Mouse (Mus musculus): ENCODE data around the gene Ptgdr2. TPM values are rescaled to one million over a fixed set of nuclear protein-coding genes. Genes with fewer than 3 reads are reported as not detected.

Ptgdr2 gene
- polyA plus RNA-seq, 1 experiment from 2014 or later: 0.09 TPM

- Histone ChIP-seq H3K9me3 (no peaks in the 10 kb centered on the region), H3K4me1 (peaks cover 5% of the 10 kb centered on the region; the same call in 1 of the 2 replicates), H3K27ac (replicated peaks) (no peak overlapping the region), H3K36me3 (no peaks in the 10 kb centered on the region), H3K9ac (replicated peaks) (0 out of 2 replicates have a peak overlapping the region, but pooled peaks have one; percentile 20), H3K4me2 (replicated peaks) (peak overlapping the region; percentile 29), H3K4me3 (no peak overlapping the region), H3K27me3 (peaks cover 7% of the 10 kb centered on the region; the same call in 1 of the 2 replicates)
- ATAC-seq (ENCODE audit: low FRiP score, low read depth): peak; percentile 77
- WGBS: 36% methylated on average over 11 of the region's 11 CpGs
Observed at GRCm38 (mm10) chr19:10959085-10959977, 22.4 kb downstream of the Ptgdr2 start.

GRCm38 (mm10) chr19:10959978-10960346, 23.0 kb downstream of the Ptgdr2 start:
- Histone ChIP-seq H3K4me2 (replicated peaks) (peak overlapping the region; percentile 29), H3K4me3 (no peak overlapping the region), H3K4me1 (peaks cover 5% of the 10 kb centered on the region; the same call in 1 of the 2 replicates), H3K9ac (replicated peaks) (0 out of 2 replicates have a peak overlapping the region, but pooled peaks have one; percentile 20), H3K27me3 (peaks cover 12% of the 10 kb centered on the region; the same call in 1 of the 2 replicates), H3K36me3 (no peaks in the 10 kb centered on the region), H3K9me3 (no peaks in the 10 kb centered on the region), H3K27ac (replicated peaks) (no peak overlapping the region)
- 47% methylated on average over 12 of the region's 12 CpGs for WGBS
- no peak for ATAC-seq (ENCODE audit: low FRiP score, low read depth)

DNA sequence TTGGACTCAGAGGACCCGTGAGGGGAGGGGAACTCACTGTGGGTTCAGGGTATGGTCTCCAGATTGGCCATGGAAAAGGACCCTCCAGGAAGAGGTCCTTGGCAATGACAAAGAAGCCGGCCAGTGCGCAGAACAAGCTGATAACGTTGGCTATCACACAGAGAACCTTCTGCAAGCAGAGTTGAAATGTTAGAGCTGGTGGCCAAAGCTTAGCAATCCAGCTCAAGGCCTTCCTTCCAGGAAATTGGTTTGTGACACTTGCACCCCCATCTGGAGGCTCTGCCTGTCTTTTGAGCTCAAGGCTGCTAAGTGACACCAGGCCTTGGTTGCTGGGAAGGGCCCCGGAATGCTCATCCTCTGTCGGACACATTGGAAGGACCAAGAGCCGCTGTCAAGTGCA, 28.8 kb downstream of the Ptgdr2 start:
- WGBS: 89% methylated on average over 7 of the region's 7 CpGs
- no peaks in the 10 kb centered on the region for H3K4me1 ChIP-seq
- ATAC-seq (ENCODE audit: low FRiP score, low read depth): no peak
- no peak overlapping the region for H3K27ac ChIP-seq (replicated peaks)
- no peak overlapping the region for H3K9ac ChIP-seq (replicated peaks)
- no peak overlapping the region for H3K4me2 ChIP-seq (replicated peaks)
- no peaks in the 10 kb centered on the region for H3K36me3 ChIP-seq
- peaks cover 13% of the 10 kb centered on the region; the same call in 1 of the 2 replicates for H3K27me3 ChIP-seq
- H3K9me3 ChIP-seq: no peaks in the 10 kb centered on the region
- H3K4me3 ChIP-seq: no peak overlapping the region

GRCm38 (mm10) chr19:10968578-10968977, 31.6 kb downstream of the Ptgdr2 start:
- no peaks in the 10 kb centered on the region for H3K36me3 ChIP-seq
- no peak for ATAC-seq (ENCODE audit: low FRiP score, low read depth)
- H3K9me3 ChIP-seq: peaks cover 8% of the 10 kb centered on the region
- H3K4me1 ChIP-seq: no peaks in the 10 kb centered on the region
- H3K9ac ChIP-seq (replicated peaks): no peak overlapping the region
- WGBS: 94% methylated on average over 7 of the region's 7 CpGs
- H3K4me3 ChIP-seq: no peak overlapping the region
- H3K4me2 ChIP-seq (replicated peaks): no peak overlapping the region
- H3K27ac ChIP-seq (replicated peaks): no peak overlapping the region
- H3K27me3 ChIP-seq: peaks cover 6% of the 10 kb centered on the region; the same call in 1 of the 2 replicates

DNA sequence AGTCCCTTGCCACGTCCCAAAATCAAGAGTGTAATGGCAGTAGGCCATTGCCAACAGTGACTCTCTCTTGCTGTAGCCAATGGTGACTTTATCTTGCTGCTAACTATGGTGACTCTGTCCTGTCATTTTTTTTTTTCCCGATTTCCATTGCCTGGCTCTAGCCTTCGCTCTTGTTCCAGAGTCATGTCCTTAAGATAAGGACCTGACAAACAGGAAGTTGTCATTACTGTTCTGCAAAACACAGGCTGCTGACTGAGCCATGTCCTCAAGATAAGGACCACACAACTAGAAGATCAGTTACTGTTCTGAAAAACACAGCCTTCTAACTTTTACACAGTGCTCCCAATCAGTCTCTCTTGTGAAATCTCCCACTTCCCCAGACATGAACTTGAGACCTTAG, 33.5 kb downstream of the Ptgdr2 start:
- H3K36me3 ChIP-seq: no peaks in the 10 kb centered on the region
- peaks cover 8% of the 10 kb centered on the region for H3K9me3 ChIP-seq
- no peak overlapping the region for H3K4me2 ChIP-seq (replicated peaks)
- H3K27ac ChIP-seq (replicated peaks): no peak overlapping the region
- H3K9ac ChIP-seq (replicated peaks): no peak overlapping the region
- WGBS: 73% methylated on average over 3 of the region's 3 CpGs
- no peak overlapping the region for H3K4me3 ChIP-seq
- no peaks in the 10 kb centered on the region for H3K4me1 ChIP-seq
- no peaks in the 10 kb centered on the region for H3K27me3 ChIP-seq
- ATAC-seq (ENCODE audit: low FRiP score, low read depth): no peak

GRCm38 (mm10) chr19:10972660-10973059, 35.7 kb downstream of the Ptgdr2 start:
- Histone ChIP-seq H3K27ac (replicated peaks) (no peak overlapping the region), H3K36me3 (no peaks in the 10 kb centered on the region), H3K9ac (replicated peaks) (no peak overlapping the region), H3K4me1 (no peaks in the 10 kb centered on the region), H3K9me3 (peaks cover 8% of the 10 kb centered on the region), H3K4me3 (no peak overlapping the region), H3K27me3 (no peaks in the 10 kb centered on the region), H3K4me2 (replicated peaks) (no peak overlapping the region)
- 17% methylated on average over 3 of the region's 3 CpGs for WGBS
- no peak for ATAC-seq (ENCODE audit: low FRiP score, low read depth)

GRCm38 (mm10) chr19:10973187-10973586, 36.2 kb downstream of the Ptgdr2 start:
- Histone ChIP-seq H3K27ac (replicated peaks) (no peak overlapping the region), H3K4me1 (no peaks in the 10 kb centered on the region), H3K27me3 (no peaks in the 10 kb centered on the region), H3K9me3 (peaks cover 8% of the 10 kb centered on the region), H3K9ac (replicated peaks) (no peak overlapping the region), H3K36me3 (no peaks in the 10 kb centered on the region), H3K4me2 (replicated peaks) (no peak overlapping the region), H3K4me3 (no peak overlapping the region)
- ATAC-seq (ENCODE audit: low FRiP score, low read depth): no peak
- 66% methylated on average over 2 of the region's 2 CpGs for WGBS

GRCm38 (mm10) chr19:10974238-10974865, 37.4 kb downstream of the Ptgdr2 start, which contains the start of gene Ms4a10:
TSS of gene Ms4a10 (minus strand) at chr19:10974670.
- no peak within 1 kb of the TSS for H3K27ac ChIP-seq (replicated peaks)
- no peak within 1 kb of the TSS for H3K9ac ChIP-seq (replicated peaks)
- H3K4me2 ChIP-seq (replicated peaks): no peak within 1 kb of the TSS
- H3K27me3 ChIP-seq: no peaks in the 10 kb centered on the region
- peaks cover 8% of the 10 kb centered on the region for H3K9me3 ChIP-seq
- peaks cover under 1% of the 10 kb centered on the region; the same call in 1 of the 2 replicates for H3K4me1 ChIP-seq
- ATAC-seq (ENCODE audit: low FRiP score, low read depth): no peak
- WGBS: 72% methylated on average over 4 of the region's 4 CpGs
- H3K36me3 ChIP-seq: no peaks in the 10 kb centered on the region
- no peak within 1 kb of the TSS for H3K4me3 ChIP-seq

- 88% methylated on average over 2 of the region's 2 CpGs for WGBS
Observed at GRCm38 (mm10) chr19:10975187-10975586, 38.2 kb downstream of the Ptgdr2 start.

DNA sequence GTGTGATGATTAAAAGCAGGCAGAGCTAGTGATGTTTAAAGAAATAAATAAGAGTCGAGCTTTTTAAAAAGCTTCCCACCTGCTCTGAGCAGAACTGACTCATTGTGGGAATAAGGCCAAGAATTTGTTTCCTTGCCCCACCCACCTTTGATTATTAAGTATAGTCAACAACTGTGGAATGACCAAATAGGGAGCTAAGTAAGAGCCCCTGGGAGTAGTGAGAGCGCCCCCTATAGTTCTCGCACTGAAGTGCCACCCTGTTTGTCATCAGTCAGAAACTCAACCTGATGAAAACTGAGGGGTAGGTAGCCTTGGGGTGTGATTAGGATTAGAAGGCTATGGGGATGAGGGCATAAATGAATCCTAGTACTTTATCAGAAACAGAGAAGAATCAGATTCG, 39.4 kb downstream of the Ptgdr2 start:
- Histone ChIP-seq H3K36me3 (no peaks in the 10 kb centered on the region), H3K27me3 (no peaks in the 10 kb centered on the region), H3K9ac (replicated peaks) (no peak overlapping the region), H3K4me2 (replicated peaks) (no peak overlapping the region), H3K27ac (replicated peaks) (no peak overlapping the region), H3K4me1 (peaks cover 7% of the 10 kb centered on the region), H3K9me3 (peaks cover 8% of the 10 kb centered on the region), H3K4me3 (no peak overlapping the region)
- no peak for ATAC-seq (ENCODE audit: low FRiP score, low read depth)
- WGBS: 52% methylated on average over 4 of the region's 4 CpGs

More at GRCm38 (mm10) chr19:10975187-10975586, 38.2 kb downstream of the Ptgdr2 start:
- Histone ChIP-seq H3K4me3 (no peak overlapping the region), H3K4me1 (peaks cover 7% of the 10 kb centered on the region), H3K4me2 (replicated peaks) (no peak overlapping the region), H3K27me3 (no peaks in the 10 kb centered on the region), H3K9ac (replicated peaks) (no peak overlapping the region), H3K36me3 (no peaks in the 10 kb centered on the region), H3K9me3 (peaks cover 8% of the 10 kb centered on the region), H3K27ac (replicated peaks) (no peak overlapping the region)
- no peak for ATAC-seq (ENCODE audit: low FRiP score, low read depth)

GRCm38 (mm10) chr19:10979184-10980168, 42.5 kb downstream of the Ptgdr2 start:
- Histone ChIP-seq H3K4me2 (replicated peaks) (peak overlapping the region; percentile 32), H3K9ac (replicated peaks) (0 out of 2 replicates have a peak overlapping the region, but pooled peaks have one; percentile 20), H3K9me3 (no peaks in the 10 kb centered on the region), H3K36me3 (no peaks in the 10 kb centered on the region), H3K27ac (replicated peaks) (no peak overlapping the region), H3K4me3 (no peak overlapping the region), H3K27me3 (no peaks in the 10 kb centered on the region), H3K4me1 (peaks cover 7% of the 10 kb centered on the region)
- 13% methylated on average over 18 of the region's 18 CpGs for WGBS
- peak; percentile 55 for ATAC-seq (ENCODE audit: low FRiP score, low read depth)
